Mouse (Mus musculus) embryonic facial prominence, embryonic 12.5 days (tissue): ENCODE measurements around the gene Taldo1. TPM values are rescaled to one million over a fixed set of nuclear protein-coding genes. Genes with fewer than 3 reads are reported as not detected.

Experiments used
- ATAC-seq: fragments of 200-750 bp; cut with Nextera tagmentation; 2 replicates; pipeline ENCODE4 v1.8.0; 2017; ENCODE audit not compliant: insufficient number of reproducible peaks, insufficient read depth, low FRiP score, low TSS enrichment
- H3K27ac ChIP-seq: fragments of 300-500 bp; sonication (generic); 2 replicates; pipeline ENCODE4 v1.5.1; 2016; ENCODE audit warnings: mild to moderate bottlenecking
- H3K27me3 ChIP-seq: fragments of 300-500 bp; sonication (generic); 2 replicates; pipeline ENCODE4 v1.6.1; 2016; ENCODE audit warnings: mild to moderate bottlenecking, moderate library complexity
- H3K36me3 ChIP-seq: fragments of 300-500 bp; sonication (generic); 2 replicates; pipeline ENCODE4 v1.6.1; 2016; ENCODE audit warnings: mild to moderate bottlenecking
- H3K4me1 ChIP-seq: fragments of 300-500 bp; sonication (generic); 2 replicates; pipeline ENCODE4 v1.6.1; 2016
- H3K4me2 ChIP-seq: fragments of 300-500 bp; sonication (generic); replicated peaks from 2 replicates; pipeline ENCODE4 v1.6.1; 2016; ENCODE audit warnings: mild to moderate bottlenecking, moderate library complexity
- H3K4me3 ChIP-seq: fragments of 300-500 bp; sonication (generic); 2 replicates; pipeline ENCODE4 v1.5.1; 2016; ENCODE audit warnings: mild to moderate bottlenecking
- H3K9ac ChIP-seq: fragments of 300-500 bp; sonication (generic); 2 replicates; pipeline ENCODE4 v1.6.1; 2016; ENCODE audit warnings: mild to moderate bottlenecking, moderate library complexity
- H3K9me3 ChIP-seq: fragments of 300-500 bp; sonication (generic); 2 replicates; pipeline ENCODE4 v1.6.1; 2016; ENCODE audit warnings: mild to moderate bottlenecking, moderate library complexity
- WGBS: fragments of 180-500 bp; shearing (Covaris S2); methylation state at CpG from one replicate; pipeline ENCODE4 v1.1.7; 2016; 5-methylcytosine and 5-hydroxymethylcytosine counted together
- polyA plus RNA-seq: library from polyadenylated mRNA; unstranded; fragments of >200 nt; fragmentation: Nextera tagmentation; extraction: Ambion mirVana; gene quantifications from 2 replicates; pipeline ENCODE4 v1.2.1, GENCODE M21; 2016

Taldo1 gene
- 303 and 306 TPM in 2 replicates for polyA plus RNA-seq

GRCm38 (mm10) chr7:141391625-141392551 lies at the start of gene Taldo1:
Taldo1 (plus strand) TSS chr7:141392199.
- Histone ChIP-seq H3K36me3 (peaks cover 14% of the 10 kb centered on the region), H3K4me1 (peaks cover 7% of the 10 kb centered on the region), H3K27ac (peak within 1 kb of the TSS; percentile 75), H3K27me3 (no peaks in the 10 kb centered on the region), H3K4me3 (peak within 1 kb of the TSS; percentile 63), H3K4me2 (peak within 1 kb of the TSS; percentile 95), H3K9me3 (no peaks in the 10 kb centered on the region), H3K9ac (peak within 1 kb of the TSS; percentile 69)
- under 1% methylated on average over 57 of the region's 57 CpGs for WGBS
- peak; percentile 91 for ATAC-seq

DNA sequence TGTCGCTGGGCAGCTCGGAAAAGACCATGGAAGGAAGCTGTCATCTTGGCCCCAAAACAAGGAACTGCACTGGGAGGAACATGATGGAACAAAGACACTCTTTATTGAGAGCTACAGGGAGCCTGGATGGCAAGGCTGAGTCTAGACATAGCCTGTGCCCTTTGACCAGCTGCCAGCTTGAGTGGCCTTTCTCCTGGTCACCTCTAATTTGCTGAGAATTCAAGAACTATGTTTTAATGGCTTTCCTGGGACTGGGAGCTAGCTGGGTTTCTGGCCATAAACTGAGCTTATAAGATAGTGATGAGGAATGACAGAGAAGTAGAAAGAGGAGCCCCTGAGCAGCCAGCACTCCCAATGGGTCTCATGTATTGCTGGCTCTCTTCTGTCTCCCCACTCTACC lies 48.8 kb upstream of the Taldo1 start:
- ATAC-seq: no peak
- no peak overlapping the region for H3K4me2 ChIP-seq

DNA sequence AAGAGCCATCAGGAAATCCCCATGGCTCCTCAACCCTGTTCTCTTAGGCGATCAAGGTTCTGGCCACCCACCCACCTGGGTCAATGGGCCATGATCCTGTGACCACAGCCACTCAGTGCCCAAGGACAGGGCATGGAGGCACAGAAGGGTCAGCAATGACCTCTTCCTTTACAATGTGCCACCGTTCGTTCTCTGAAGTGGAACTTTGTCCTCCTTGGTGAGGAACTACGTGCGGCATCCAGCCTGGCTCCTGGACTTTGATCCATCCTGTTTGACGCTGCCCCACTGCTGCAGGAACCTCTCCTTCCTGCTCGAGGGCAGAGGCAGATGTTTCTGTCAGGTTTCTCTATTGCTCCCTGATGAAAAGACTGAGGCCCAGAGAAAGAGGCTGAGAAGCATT lies 48.3 kb upstream of the Taldo1 start:
- Histone ChIP-seq H3K27ac (no peak overlapping the region), H3K4me2 (no peak overlapping the region), H3K4me1 (peaks cover 7% of the 10 kb centered on the region), H3K9ac (no peak overlapping the region), H3K27me3 (peaks cover 7% of the 10 kb centered on the region), H3K9me3 (no peaks in the 10 kb centered on the region), H3K36me3 (no peaks in the 10 kb centered on the region), H3K4me3 (no peak overlapping the region)
- ATAC-seq: no peak
- WGBS: 62% methylated on average over 7 of the region's 7 CpGs

More for the DNA sequence above, 48.8 kb upstream of the Taldo1 start:
- Histone ChIP-seq H3K4me3 (no peak overlapping the region), H3K4me1 (peaks cover 12% of the 10 kb centered on the region), H3K9ac (no peak overlapping the region), H3K36me3 (no peaks in the 10 kb centered on the region), H3K27ac (no peak overlapping the region), H3K9me3 (no peaks in the 10 kb centered on the region), H3K27me3 (peaks cover 11% of the 10 kb centered on the region)
- 42% methylated on average over 2 of the region's 2 CpGs for WGBS

GRCm38 (mm10) chr7:141344787-141345186 lies 47.2 kb upstream of the Taldo1 start:
- H3K9ac ChIP-seq: no peak overlapping the region
- H3K4me2 ChIP-seq: no peak overlapping the region
- ATAC-seq: no peak
- H3K27ac ChIP-seq: no peak overlapping the region
- H3K4me1 ChIP-seq: no peaks in the 10 kb centered on the region
- no peaks in the 10 kb centered on the region for H3K9me3 ChIP-seq
- 92% methylated on average over 5 of the region's 5 CpGs for WGBS
- H3K36me3 ChIP-seq: no peaks in the 10 kb centered on the region
- no peak overlapping the region for H3K4me3 ChIP-seq
- H3K27me3 ChIP-seq: no peaks in the 10 kb centered on the region

DNA sequence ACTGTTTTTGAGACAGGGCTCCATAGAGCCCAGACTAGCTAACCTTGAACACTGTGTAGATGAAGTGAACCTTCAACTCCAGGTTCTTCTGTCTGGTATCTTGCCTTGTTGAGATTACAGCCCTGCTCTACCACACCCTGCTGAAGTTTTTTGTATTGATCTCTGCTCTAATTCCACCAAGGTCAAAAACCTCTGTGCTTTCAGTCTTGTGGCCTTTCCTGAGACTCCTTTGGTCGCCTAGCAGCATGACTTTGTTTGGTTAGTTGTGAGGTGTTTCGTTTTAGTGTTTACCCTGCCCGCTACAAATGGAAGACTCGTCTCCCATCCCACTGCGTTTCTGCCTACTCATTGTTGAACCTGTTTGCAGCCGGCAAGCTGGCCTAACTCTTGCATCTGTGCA lies 40.9 kb upstream of the Taldo1 start:
- H3K9me3 ChIP-seq: no peaks in the 10 kb centered on the region
- H3K4me2 ChIP-seq: no peak overlapping the region
- H3K27me3 ChIP-seq: no peaks in the 10 kb centered on the region
- no peak for ATAC-seq
- H3K4me1 ChIP-seq: no peaks in the 10 kb centered on the region
- WGBS: 75% methylated on average over 6 of the region's 6 CpGs
- H3K36me3 ChIP-seq: no peaks in the 10 kb centered on the region
- no peak overlapping the region for H3K9ac ChIP-seq
- no peak overlapping the region for H3K27ac ChIP-seq
- no peak overlapping the region for H3K4me3 ChIP-seq

GRCm38 (mm10) chr7:141355051-141355450 lies 36.9 kb upstream of the Taldo1 start:
- WGBS: 73% methylated on average over 8 of the region's 8 CpGs
- no peak for ATAC-seq
- H3K9me3 ChIP-seq: no peaks in the 10 kb centered on the region
- no peak overlapping the region for H3K4me3 ChIP-seq
- no peak overlapping the region for H3K4me2 ChIP-seq
- no peak overlapping the region for H3K27ac ChIP-seq
- H3K27me3 ChIP-seq: no peaks in the 10 kb centered on the region
- H3K36me3 ChIP-seq: no peaks in the 10 kb centered on the region
- H3K9ac ChIP-seq: no peak overlapping the region
- no peaks in the 10 kb centered on the region for H3K4me1 ChIP-seq

- H3K4me2 ChIP-seq: no peak overlapping the region
- no peak overlapping the region for H3K27ac ChIP-seq
- no peak overlapping the region for H3K9ac ChIP-seq
- no peaks in the 10 kb centered on the region for H3K9me3 ChIP-seq
- H3K4me3 ChIP-seq: no peak overlapping the region
- 56% methylated on average over 12 of the region's 12 CpGs for WGBS
- H3K27me3 ChIP-seq: peaks cover 6% of the 10 kb centered on the region
- no peak for ATAC-seq
- no peaks in the 10 kb centered on the region for H3K4me1 ChIP-seq
- no peaks in the 10 kb centered on the region for H3K36me3 ChIP-seq
These were observed 36.2 kb upstream of the Taldo1 start for GRCm38 (mm10) chr7:141355626-141356326.

DNA sequence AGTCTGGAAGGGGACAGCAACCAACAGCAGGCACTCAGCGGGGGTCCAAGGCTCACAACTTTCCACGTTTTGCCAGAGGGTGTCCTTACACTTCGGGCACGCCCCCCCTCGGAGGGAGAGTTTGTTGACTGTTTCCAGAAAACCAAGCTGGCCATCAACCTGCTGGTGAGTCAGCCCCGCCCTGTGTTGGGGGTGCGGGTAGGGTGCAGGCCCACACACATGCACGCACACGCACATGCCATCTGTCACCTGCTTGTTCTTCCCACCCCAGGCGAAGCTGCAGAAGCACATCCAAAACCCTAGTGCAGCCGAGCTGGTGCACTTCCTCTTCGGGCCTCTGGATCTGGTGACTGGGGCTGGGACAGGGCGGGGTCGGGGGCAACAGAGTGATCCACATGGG lies 35.0 kb upstream of the Taldo1 start:
- no peak overlapping the region for H3K4me3 ChIP-seq
- H3K27me3 ChIP-seq: peaks cover 18% of the 10 kb centered on the region
- 73% methylated on average over 14 of the region's 14 CpGs for WGBS
- no peak overlapping the region for H3K27ac ChIP-seq
- no peaks in the 10 kb centered on the region for H3K4me1 ChIP-seq
- no peak overlapping the region for H3K4me2 ChIP-seq
- no peak for ATAC-seq
- H3K9ac ChIP-seq: no peak overlapping the region
- no peaks in the 10 kb centered on the region for H3K9me3 ChIP-seq
- H3K36me3 ChIP-seq: no peaks in the 10 kb centered on the region

- 13% methylated on average over 24 of the region's 24 CpGs for WGBS
- H3K4me1 ChIP-seq: no peaks in the 10 kb centered on the region
- H3K4me2 ChIP-seq: 0 out of 2 replicates have a peak overlapping the region, but pooled peaks have one; percentile 7
- no peak overlapping the region for H3K4me3 ChIP-seq
- no peaks in the 10 kb centered on the region for H3K36me3 ChIP-seq
- no peak overlapping the region for H3K9ac ChIP-seq
- no peak for ATAC-seq
- H3K27ac ChIP-seq: no peak overlapping the region
- peaks cover 24% of the 10 kb centered on the region for H3K27me3 ChIP-seq
- no peaks in the 10 kb centered on the region for H3K9me3 ChIP-seq
These were observed 30.5 kb upstream of the Taldo1 start for GRCm38 (mm10) chr7:141361510-141361909.

DNA sequence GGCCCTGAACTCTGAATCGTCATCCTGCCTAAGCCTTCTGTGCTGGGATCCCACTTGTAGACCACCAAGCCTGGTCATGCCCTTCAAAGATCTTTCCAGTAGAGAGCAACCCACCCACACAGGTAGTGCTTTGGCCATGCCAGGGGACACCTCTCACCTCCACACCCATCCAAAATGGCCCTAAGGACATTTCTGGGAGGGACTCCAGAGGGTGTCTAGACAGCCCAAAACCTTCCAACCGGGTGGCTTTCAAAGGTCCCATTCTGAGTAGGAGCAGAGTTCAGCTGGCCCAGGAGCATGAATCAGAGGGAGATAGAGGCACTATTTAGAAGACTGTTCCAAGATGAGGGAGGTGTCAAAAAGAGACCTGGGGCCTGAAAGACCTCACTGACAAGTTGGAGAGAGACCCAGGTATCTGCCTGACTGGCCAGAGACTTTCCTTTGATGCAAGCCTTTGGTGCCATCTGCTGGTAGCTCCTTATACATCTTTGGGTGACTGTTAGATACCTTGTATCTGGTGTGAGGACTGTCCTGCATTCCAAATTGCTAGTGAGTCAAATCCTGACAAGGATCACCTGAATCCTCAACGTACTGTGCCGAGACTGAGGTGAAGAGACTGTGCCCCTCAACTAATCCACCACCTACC lies 28.8 kb upstream of the Taldo1 start:
- ATAC-seq: no peak
- 51% methylated on average over 4 of the region's 4 CpGs for WGBS
- Histone ChIP-seq H3K9ac (no peak overlapping the region), H3K27ac (no peak overlapping the region), H3K36me3 (no peaks in the 10 kb centered on the region), H3K4me3 (no peak overlapping the region), H3K4me1 (no peaks in the 10 kb centered on the region), H3K27me3 (peaks cover 24% of the 10 kb centered on the region), H3K4me2 (no peak overlapping the region), H3K9me3 (no peaks in the 10 kb centered on the region)

DNA sequence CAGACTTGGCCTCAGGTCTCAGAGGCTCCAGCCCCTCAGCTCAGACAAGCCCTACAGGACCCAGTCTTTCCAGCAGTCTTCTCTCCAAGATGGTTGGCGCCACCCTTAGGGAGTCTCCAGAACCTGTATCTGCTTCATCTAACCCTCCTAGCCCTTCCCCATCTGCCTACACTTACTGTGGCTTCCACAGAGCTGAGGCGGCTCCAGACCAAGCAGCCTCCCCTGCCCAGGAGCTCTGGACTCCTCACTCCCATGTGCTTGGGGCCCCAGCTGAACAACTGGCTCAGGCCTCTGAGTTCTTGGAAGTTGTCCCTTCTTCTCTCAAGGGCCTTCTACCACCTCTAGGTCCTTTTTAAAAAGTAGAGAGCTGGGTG lies 28.3 kb upstream of the Taldo1 start:
- H3K36me3 ChIP-seq: no peaks in the 10 kb centered on the region
- H3K27ac ChIP-seq: no peak overlapping the region
- no peak overlapping the region for H3K4me2 ChIP-seq
- H3K9me3 ChIP-seq: no peaks in the 10 kb centered on the region
- H3K4me1 ChIP-seq: no peaks in the 10 kb centered on the region
- H3K9ac ChIP-seq: no peak overlapping the region
- no peak overlapping the region for H3K4me3 ChIP-seq
- no peak for ATAC-seq
- 62% methylated on average over 2 of the region's 2 CpGs for WGBS
- peaks cover 24% of the 10 kb centered on the region for H3K27me3 ChIP-seq
